Mouse (Mus musculus) right cerebral cortex, postnatal 36 days (tissue): Measurements from ENCODE around the gene Hspb3.

Experiments
- DNase-seq, 2 experiments: peaks; one replicate each; pipeline ENCODE4 v3.0.0; 2022; ENCODE audit warnings: low spot score in 2 of 2, mixed read lengths in 1 of 2

Hspb3 gene

DNA sequence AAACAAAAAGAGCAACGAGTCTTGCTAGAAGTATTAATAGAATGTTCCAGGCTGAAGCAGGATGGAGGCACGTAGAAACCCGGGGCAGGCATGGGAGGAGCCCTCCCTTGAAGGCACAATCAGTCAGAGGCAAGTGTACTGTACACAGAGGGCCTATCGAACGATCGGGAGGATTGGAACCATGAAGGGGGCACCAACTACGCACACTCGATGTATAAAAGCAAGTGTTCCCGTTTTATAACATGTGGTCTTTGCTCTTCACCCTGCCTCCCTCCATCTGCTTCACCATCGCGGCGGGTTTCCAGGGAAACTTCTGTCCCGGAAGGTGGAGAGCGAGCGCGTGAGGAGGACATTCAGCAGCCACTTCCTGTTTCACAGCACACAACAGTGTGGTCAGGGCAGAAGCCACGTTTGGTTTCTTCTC is 27.7 kb downstream of the Hspb3 start:
- no peak for DNase-seq

DNA sequence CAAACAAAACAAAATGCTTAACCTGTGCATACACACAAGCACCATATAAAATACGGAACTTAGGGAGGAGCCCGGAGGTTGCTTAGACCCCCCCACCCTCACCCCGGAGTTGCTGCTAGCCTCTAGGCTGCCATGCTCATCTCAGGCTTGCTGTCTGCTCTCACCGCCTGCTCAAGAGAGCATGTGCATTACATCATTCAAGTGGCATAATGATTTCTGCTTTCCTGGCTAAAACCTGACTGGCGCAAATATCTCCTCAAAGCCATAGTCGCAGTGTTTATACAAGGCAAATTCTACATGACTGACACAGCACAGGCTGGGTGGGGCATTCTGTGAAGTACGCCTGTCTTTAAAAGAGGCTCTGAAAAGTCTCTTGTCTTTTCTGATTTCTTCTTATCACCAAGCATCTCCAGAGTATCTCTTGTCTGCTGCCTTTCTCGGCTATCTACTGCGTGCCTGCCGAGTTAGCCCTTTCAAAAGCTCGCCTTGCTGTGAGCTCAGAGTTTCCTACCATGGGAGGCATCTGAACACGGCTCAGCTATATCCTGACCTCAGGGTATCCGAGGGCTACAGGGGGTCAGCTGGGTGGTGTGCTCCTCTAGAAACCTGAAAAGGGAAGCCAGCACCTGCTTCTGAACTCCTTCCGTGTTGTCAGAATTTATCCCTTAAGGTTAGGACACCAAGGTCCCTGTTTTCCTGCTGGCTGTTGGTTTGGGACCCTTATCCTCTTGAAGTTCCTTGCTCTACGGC is 28.6 kb downstream of the Hspb3 start:
- no peak for DNase-seq

DNA sequence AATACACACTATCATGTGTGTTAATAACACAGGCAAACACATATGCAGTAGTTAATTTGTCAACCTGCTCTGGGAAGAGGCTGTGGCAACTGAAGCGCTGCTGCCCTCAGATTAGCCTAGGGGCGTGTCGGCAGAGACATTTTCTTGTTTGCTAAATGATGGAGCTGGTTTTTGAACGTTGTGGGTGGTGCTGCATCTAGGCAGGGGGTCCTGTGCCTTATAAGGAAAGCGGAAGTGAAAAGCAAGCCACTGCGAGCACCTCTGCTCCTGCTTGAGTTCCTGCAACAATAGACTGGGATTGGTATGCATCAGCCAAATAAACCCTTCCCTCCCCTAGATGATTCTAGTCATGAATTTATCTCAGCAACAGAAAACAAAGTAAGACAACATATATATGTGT is 31.0 kb downstream of the Hspb3 start:
- DNase-seq = no peak

- no peak for DNase-seq
These were observed 35.9 kb downstream of the Hspb3 start for GRCm38 (mm10) chr13:113627601-113628000.

DNA sequence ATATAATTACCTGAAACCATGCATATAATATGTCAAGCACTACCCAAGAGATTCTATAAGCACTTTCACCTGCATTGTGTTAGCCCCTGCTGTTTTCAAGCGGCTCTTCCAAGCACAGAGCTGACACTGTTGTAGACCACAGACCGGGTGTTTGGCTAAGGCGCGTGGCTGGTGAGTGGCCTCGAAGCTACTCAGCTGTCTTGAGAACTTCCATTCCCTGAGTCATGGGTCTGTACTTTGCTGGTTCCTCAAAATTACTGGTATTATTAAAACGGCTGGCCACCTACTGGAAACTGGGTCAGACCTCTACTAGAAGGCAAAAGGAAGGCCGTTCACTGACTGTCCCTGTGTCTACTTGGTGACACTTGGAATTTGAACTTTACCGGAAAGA is 40.6 kb downstream of the Hspb3 start:
- no peak for DNase-seq

DNA sequence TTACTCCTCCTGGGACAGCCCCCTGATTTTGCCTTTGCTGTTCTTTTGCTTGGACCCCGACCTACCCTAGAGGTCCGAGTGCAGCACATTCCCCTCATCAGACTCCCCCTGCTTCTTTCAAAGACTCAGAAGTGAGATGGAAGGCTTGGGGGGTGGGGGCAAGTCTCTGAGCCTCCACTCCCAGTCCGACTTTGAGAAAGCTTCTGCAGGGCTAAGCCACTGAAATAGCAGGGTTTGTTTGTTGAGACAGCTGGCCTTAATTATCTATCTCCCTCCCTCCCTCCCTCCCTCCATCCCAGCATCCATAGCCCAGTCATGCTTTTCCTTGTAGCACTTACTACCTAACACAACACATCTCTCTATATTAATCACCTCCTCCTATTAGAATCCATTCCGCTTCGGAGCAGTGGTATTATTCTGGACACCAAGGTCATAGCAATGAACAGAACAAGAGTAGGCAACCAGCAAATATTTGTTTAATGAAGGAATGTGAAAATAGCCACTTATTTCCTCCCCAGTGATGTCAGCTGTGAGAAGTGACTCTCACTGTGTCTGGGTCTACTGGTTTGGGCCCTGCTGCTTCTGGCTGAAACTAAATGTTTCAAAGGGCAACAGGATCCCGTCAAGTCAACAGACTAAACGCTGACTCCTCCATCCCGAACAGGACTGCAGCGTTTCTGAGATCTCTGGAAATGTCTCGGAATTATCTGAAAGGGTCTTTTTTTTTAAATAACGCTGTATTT is 41.2 kb downstream of the Hspb3 start:
- no peak for DNase-seq

DNA sequence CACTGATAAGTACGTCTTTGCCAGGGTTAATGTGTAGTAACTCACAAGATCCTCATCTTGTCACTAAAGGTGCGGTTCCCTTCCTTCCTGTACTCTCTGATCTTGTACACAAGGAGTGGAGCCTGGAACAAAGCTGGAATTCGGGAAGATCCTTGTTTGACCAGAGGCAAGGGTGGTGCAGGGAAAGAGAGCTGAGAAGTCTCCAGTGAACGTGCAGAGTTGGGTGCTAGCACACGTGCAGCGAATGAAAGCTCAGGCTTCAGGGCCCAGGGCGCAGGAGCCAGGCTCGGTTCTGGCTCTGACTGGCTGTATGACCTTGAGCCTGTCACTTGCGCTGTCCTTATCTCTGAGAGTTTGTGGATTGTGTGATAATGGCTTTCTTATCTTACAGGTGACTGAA is 44.5 kb downstream of the Hspb3 start:
- DNase-seq = no peak

DNA sequence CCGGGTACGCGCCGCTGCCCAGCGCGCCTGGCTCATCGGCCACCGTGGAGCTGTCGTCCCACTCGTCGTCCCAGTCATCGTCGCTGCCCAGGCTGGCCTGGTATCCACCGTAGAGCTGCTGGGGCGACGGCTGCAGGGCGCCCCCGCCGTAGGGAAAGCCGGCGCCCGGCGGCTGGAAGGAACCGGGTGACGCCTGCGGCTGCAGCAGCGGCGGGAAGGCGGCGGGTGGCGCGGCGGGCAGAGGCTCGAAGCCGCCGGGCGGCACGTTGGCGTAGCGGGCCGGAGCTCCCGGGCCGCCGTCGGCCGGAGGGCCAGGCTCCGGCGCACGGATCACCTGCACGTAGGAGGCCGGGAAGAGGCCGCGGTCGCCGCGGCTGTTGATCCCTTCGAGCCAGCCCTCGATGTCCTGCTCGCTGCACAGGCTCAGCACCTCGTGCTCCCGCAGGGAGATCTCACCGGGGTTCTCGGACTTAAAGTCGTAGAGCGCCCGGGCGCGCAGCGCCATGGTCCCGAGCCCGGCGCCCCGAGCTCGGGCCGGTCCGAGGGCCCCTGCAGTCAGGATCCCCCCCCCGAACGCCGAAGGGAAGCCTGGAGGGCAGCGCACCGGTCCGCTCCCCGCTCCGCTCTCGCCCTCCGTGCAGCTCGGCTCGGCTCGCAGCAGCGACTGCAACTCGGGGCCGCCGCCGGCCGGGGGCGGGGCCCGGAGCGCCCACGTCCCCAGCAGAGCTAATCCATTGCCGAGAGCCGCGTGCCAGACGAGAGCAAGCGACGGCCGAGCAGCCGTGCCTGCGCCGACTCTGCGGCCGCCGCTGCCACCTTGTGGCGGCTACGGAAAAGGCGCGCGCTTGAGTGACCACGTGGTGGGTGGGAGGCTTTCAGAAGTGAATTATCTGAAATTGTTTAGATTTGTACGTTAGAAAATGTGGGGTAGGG is 45.3 kb downstream of the Hspb3 start, which contains the start of gene Snx18:
Gene Snx18, minus strand, starts transcription at position 674 of the 933 bp plus-strand sequence.
- DNase-seq = peak; percentile 85 to 88

GRCm38 (mm10) chr13:113617338-113617890 is 46.1 kb downstream of the Hspb3 start:
- DNase-seq = no peak

DNA sequence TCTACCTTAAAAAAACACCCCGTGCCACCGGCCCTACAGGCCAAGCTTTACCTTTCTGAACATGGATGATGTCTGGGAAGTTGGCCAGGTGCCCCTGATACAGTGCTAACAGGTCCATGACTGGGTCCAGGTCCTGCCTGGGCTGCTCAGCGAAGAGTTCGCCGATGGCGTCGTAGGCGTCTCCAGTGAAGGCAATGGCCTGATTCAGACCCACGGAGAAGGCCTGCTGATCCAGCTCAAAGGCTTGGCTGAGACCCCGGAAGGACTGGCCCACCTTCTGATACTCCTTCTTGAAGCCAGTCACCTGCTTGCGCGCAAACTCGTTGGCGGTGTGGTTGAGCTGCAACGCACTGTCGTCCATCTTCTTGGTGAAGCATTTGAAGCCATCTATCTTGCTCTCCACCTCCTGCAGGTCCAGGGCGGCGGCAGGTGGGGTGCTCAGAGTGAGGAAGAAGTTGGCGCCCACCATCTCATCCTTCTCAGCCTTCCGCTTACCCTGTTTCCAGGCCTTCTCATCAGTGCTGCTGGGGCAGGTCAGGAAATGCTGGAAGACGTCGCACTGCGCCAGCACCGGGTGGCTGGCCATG is 46.6 kb downstream of the Hspb3 start:
- DNase-seq = no peak

DNA sequence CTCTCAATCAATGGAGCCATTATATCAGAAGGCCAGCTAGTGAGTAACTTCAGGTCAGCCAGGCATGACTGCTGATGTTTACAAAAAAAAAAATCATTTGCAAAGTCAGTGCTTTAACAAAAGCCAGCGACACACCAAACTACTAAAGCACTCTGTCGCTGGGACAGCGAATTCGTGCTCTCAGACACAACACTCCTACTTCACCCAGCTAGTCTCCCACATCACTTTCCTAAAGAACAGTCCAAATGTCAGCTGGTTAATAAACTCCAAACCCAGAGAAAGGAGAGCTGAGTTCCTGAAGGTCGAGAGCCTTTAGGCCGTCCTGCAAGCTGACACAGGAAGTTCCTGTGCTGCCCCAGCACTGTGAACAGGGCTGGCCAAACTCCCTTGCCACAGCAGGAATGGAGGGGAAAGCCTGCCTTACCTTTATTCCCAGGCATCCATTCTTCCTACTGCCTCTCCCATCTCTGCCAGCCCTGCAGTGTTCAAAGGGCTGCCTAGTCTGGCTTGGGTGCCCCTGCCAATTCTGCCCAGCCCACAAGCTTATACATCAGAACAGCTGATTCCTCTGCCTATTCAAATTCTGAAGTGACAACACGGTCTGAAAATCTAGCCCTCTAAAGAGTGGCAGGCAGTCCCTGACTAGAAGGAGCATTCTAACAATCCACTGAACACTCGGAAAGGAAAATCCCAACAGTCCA is 47.4 kb downstream of the Hspb3 start:
- no peak for DNase-seq

DNA sequence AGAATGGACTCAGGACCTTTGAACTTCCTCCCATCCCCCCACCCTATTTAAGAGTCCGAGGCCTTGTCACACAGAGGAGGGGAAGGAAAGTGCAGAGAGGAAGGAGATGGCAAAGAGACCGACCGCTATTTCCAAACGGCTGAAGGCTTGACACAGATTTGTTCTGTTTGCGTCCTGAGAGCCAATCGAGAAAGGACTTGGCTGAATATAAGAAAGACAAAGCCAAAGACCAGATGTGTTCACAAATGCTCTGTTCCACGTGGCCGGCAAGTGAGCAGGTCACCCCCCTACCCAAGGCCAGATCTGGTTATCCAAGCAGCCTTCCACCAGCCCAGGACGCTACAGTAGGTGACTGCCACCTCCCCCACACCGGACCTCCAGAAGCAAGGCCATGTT is 47.9 kb downstream of the Hspb3 start:
- no peak for DNase-seq

DNA sequence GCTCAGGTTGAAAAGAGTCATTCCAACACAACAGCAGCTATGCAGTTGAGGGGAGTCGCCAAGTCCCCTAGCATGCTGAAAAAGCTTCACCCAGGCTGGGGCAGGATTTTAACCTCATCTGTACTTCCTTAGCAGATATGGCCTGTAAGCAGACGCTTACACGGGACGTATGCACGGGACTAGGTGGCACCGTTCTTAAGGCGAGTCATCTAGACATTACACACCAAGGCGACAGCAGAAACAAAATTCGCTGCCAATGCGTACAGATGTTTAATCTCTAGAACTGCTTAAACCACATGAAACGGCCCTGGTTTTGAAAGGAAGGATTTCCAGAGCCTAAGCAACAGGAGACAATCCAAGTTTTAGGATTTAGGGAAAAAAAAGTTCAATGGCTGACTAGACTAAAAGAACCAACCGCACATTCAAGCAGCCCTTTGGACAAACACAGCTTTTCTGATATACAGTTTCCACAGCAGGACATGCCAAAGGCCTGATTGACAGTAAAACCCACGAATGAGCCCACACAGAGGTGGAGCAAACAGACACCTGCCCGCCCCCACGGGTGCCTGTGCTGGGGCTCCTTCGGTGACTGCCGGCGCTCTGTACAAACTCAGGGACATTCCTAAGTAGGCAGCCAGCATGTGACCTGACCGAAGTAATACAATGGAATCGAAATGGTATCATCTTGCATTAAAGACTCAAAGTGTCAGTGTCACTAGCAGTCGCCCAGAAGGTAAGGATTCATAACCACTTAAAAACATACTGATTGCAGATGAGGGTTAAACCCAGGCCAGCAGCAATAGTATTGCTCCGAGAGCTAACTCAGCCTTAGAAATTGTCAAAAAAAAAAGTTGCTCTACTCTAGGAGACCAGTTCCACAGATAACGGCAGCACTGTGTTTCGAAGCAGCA is 48.6 kb downstream of the Hspb3 start:
- DNase-seq = peak; percentile 59 to 65

GRCm38 (mm10) chr13:113613882-113614281 is 49.6 kb downstream of the Hspb3 start:
- DNase-seq = no peak

DNA sequence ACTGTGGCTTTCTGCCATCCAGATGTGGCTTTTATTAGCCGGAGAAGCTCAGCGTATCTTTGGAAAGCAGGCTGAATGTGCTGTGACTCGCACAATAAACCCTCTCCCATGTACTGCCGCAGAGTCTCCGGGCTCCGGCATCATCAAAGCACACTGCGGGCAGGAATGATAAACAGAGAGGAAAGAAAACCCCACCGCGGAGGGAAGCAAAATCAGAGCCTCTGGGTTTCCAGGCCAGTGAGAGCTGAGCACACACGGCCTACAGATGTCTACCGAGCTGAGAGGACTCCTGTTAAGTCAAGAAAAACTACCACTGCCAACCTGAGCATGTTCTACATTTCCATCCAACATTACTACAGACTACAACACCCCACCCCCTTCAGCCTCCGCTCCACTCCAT is 50.1 kb downstream of the Hspb3 start:
- DNase-seq = no peak
